Mouse (Mus musculus): Measurements from ENCODE around the gene Fads3.

Fads3 gene

GRCm38 (mm10) chr19:10107051-10107611, 65.8 kb downstream of the Fads3 start:
- no peak for TF ChIP-seq NANOG (IDR thresholded peaks at IDR 0.05; ENCODE audit: borderline replicate concordance, low read length)
- TF ChIP-seq CTCF (conservative IDR thresholded peaks at IDR 0.05; ENCODE audit: low read length) = no peak
- no peak for TF ChIP-seq POU5F1 (IDR thresholded peaks at IDR 0.05; ENCODE audit: borderline replicate concordance, low read length)
- Histone ChIP-seq H3K4me3 (replicated peaks; ENCODE audit: low read length) (no peak overlapping the region), H3K9me3 (ENCODE audit: low read length) (no peaks in the 10 kb centered on the region), H3K4me1 (replicated peaks; ENCODE audit: low read depth, low read length) (peaks cover 27% of the 10 kb centered on the region), H3K36me3 (ENCODE audit: insufficient read depth, low read length) (no peaks in the 10 kb centered on the region), H3K27me3 (ENCODE audit: insufficient read depth, low read length) (peaks cover 14% of the 10 kb centered on the region; the same call in 1 of the 2 replicates)

GRCm38 (mm10) chr19:10108129-10108528, 66.8 kb downstream of the Fads3 start:
- no peaks in the 10 kb centered on the region for H3K9me3 ChIP-seq (ENCODE audit: low read length)
- H3K27me3 ChIP-seq (ENCODE audit: insufficient read depth, low read length) = peaks cover 11% of the 10 kb centered on the region; the same call in 1 of the 2 replicates
- H3K4me3 ChIP-seq (replicated peaks; ENCODE audit: low read length) = no peak overlapping the region
- H3K36me3 ChIP-seq (ENCODE audit: insufficient read depth, low read length) = no peaks in the 10 kb centered on the region
- H3K4me1 ChIP-seq (replicated peaks; ENCODE audit: low read depth, low read length) = peaks cover 18% of the 10 kb centered on the region
- TF ChIP-seq POU5F1 (IDR thresholded peaks at IDR 0.05; ENCODE audit: borderline replicate concordance, low read length) = no peak
- no peak for TF ChIP-seq NANOG (IDR thresholded peaks at IDR 0.05; ENCODE audit: borderline replicate concordance, low read length)
- no peak for TF ChIP-seq CTCF (conservative IDR thresholded peaks at IDR 0.05; ENCODE audit: low read length)

GRCm38 (mm10) chr19:10108666-10109065, 67.3 kb downstream of the Fads3 start:
- Histone ChIP-seq H3K36me3 (ENCODE audit: insufficient read depth, low read length) (no peaks in the 10 kb centered on the region), H3K4me3 (replicated peaks; ENCODE audit: low read length) (no peak overlapping the region)
- TF ChIP-seq NANOG (IDR thresholded peaks at IDR 0.05; ENCODE audit: borderline replicate concordance, low read length) (no peak), CTCF (conservative IDR thresholded peaks at IDR 0.05; ENCODE audit: low read length) (no peak), POU5F1 (IDR thresholded peaks at IDR 0.05; ENCODE audit: borderline replicate concordance, low read length) (no peak)

More at GRCm38 (mm10) chr19:10108666-10109065, 67.3 kb downstream of the Fads3 start:
- Histone ChIP-seq H3K9me3 (ENCODE audit: low read length) (no peaks in the 10 kb centered on the region), H3K4me1 (replicated peaks; ENCODE audit: low read depth, low read length) (peaks cover 14% of the 10 kb centered on the region), H3K27me3 (ENCODE audit: insufficient read depth, low read length) (peaks cover 8% of the 10 kb centered on the region; the same call in 1 of the 2 replicates)

Measured in E14TG2a.4 (cell line).